Mouse (Mus musculus) granulocyte monocyte progenitor cell, adult 5-6 weeks (primary cell): ENCODE data around the gene Clcnka. TPM values are rescaled to one million over a fixed set of nuclear protein-coding genes. Genes with fewer than 3 reads are reported as not detected.

Experiments used
- ATAC-seq: replicated peaks from 2 replicates; pipeline ENCODE4 v1.8.0; 2016; ENCODE audit warnings: mild to moderate bottlenecking, moderate TSS enrichment, inconsistent platforms; ENCODE audit not compliant: poor library complexity, severe bottlenecking
- total RNA-seq, 2 experiments: library from RNA; stranded (forward) in 1 of 2; stranded (reverse) in 1 of 2; fragments of 200-712, 200-1000 nt in 1 of 2; fragments of >200 nt in 1 of 2; fragmentation: Nextera tagmentation in 1 of 2; gene quantifications; 2 replicates each; pipeline ENCODE4 v1.2.3; 2014 to 2017

Clcnka gene
- total RNA-seq, 2 experiments from 2014 or later, result not detected

DNA sequence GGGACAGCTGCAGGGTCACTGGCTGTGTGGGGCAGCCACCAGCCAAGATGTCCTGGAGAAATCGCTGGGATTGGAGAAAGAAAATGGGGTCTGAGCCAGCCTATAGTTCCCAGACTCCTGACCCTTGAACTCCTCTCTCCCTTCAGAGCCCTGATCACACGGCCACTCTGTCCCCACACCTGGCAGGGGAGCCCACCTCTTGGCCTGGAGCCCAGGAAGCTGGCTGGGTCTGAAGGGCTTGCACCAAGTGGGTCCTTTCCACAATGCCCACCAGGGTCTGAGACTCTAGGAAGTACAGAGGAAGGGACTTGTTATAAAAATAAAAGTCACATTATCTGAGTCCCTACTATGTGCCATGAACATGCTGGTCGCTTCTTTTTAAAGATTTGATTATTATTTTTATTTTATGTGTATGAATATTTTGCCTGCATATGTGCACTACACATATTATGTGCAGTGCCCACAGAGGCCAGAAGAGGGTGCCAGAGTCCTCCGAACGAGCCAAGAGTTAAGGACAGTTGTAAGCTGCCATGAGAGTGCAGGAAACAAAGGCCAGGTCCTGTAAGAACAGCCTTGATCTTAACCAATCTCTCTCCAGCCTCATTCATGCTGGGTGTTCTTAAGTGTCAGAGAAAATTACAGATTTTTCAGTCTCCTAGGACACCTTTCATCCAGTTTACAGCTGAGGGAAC lies 11.3 kb downstream of the Clcnka start:
- peak; percentile 73 for ATAC-seq

DNA sequence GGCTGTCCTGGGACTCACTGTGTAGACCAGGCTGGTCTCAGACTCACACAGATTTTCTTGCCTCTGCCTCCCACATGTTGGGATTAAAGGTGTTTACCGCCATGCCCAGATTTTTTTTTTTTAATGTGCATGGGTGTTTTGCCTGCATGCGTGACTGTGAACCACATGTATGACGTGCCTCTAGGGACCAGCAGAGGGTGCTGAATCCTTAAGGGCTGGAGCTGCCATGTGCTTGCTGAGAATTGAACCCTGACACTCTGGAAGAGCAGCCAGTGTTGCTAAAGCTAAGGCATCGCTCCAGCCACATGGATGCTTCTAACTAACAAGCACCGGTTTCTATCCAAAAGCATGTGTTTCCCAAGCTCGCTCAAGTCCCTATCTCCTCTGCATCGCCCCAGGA lies 12.4 kb downstream of the Clcnka start:
- no peak for ATAC-seq

GRCm38 (mm10) chr4:141385275-141385674 lies 13.2 kb downstream of the Clcnka start:
- ATAC-seq, result peak; percentile 58

DNA sequence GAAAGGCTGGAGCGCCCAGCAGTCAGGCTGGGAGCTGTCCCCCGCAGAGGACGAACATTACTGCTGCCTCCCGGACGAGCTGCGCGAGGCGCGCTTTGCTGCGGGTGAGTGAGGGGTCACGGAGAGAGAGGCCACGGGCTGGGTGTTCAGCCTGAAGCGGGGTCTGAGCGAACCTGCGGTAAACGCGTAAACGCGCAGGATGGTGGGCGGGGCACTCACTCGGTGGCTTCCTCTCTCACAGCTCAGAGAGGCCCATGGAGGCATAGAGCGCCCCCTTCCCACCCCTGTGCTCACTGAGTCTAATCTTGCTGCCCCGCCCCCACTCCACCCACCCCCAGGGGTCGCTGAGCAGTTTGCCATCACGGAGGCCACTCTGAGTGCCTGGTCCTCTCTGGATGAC lies 16.1 kb downstream of the Clcnka start:
- ATAC-seq, result peak; percentile 50

GRCm38 (mm10) chr4:141379674-141380073 lies 18.9 kb downstream of the Clcnka start:
- no peak for ATAC-seq

DNA sequence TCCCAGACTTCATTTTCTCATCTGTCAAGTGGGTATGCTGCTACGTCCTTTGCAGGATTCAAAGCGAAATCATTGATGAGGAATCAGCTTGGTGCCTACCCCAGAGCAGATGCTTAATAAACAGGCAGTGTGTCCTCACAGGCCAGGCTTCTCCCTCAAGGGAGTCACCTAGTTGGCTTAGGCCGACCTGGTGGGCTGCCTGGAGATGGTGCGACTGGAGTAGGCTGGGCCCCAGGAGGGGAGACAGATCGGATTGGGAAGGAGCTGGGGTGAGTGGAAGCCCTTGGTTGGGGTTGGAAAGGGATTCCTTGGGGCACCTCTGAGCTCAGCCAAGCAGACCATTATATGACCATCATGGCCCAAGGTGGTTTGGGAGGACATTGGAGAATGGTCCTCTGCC lies 26.1 kb downstream of the Clcnka start:
- no peak for ATAC-seq

GRCm38 (mm10) chr4:141367997-141368791 lies 30.3 kb downstream of the Clcnka start, which contains the start of gene Fam131c:
Gene Fam131c (plus strand): TSS chr4:141368220.
- peak; percentile 21; the same call in 1 of the 2 replicates for ATAC-seq

DNA sequence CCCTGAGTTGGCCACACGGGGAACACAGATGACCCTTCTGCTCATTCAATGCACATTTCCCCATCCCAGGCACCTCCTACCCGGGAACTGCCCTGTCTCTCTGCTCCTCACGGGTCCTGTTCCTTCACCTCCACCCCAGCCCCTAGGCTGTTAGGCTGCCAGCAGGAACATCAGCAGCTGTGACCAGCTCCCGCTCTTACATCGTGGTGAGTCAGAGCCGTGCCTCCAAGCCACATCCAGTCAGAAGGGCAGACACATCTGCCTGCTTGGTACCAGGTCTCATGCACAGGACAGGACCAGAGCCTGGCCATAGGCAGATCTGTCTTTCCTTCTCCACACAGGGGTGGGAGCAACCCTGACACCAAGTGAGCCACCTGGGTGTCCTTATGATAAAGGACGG lies 32.6 kb downstream of the Clcnka start:
- ATAC-seq, result no peak

DNA sequence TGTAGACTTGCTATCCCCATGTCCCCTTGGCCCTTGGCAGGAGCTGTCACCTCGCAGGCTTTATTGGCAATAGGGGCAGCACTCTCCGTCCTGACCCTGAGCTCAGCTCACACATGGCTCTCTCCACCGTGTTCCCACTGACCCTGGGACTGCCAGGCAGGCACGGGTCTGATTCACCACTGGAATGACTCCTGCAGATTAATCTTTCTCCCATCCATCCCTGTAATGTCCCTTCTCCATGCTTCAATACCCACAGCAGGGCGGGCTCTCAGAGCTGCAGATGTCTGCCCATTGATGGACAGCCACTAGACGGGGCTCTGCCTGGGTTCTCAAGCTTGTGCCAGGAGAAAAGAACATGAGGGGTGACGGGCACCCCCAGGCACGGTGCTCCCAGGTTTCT lies 33.4 kb downstream of the Clcnka start:
- ATAC-seq, result no peak

DNA sequence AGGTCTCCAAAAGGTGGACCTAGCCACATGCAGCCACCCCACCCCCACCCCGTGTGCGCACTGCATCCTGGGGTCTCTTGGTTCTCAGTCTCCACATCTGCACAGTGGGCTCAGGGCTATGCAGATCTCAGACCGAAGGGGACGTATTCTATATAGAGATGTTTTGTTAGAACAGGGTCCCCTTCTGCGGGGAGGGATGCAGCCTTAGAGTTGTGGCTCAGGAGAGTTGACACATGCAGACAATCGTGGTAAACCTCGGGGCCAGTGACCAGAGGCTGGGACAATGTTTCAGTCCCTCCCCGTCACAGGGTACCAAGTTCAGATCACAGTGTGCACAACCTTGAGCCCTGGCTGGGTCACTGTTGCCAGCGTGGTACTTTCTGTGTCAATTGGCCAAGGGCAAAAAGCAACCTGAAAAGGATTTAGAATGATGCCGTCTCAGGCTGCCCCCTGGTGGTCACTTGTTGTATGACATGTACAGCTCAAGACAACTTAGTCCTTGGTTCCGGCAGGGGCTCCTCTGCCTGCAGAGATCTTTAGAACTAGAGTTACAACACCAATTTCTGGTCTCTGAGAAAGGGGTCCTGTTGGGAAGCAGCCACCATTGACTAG lies 35.5 kb downstream of the Clcnka start:
- peak; percentile 57 for ATAC-seq

- ATAC-seq, result 0 out of 2 replicates have a peak, but pooled peaks have one; percentile 33
Observed at GRCm38 (mm10) chr4:141360846-141361245, 37.7 kb downstream of the Clcnka start.

GRCm38 (mm10) chr4:141359222-141359621 lies 39.3 kb downstream of the Clcnka start:
- no peak for ATAC-seq

- 0 out of 2 replicates have a peak, but pooled peaks have one; percentile 34 for ATAC-seq
Observed at GRCm38 (mm10) chr4:141357811-141358210, 40.7 kb downstream of the Clcnka start.

GRCm38 (mm10) chr4:141353868-141354267 lies 44.7 kb downstream of the Clcnka start:
- no peak for ATAC-seq

- no peak for ATAC-seq
Observed at GRCm38 (mm10) chr4:141352986-141353385, 45.5 kb downstream of the Clcnka start.

- ATAC-seq, result no peak
Observed at GRCm38 (mm10) chr4:141351972-141352371, 46.6 kb downstream of the Clcnka start.

- no peak for ATAC-seq
Observed at GRCm38 (mm10) chr4:141350015-141350414, 48.5 kb downstream of the Clcnka start.

GRCm38 (mm10) chr4:141348616-141349015 lies 49.9 kb downstream of the Clcnka start:
- ATAC-seq, result no peak

GRCm38 (mm10) chr4:141347365-141347797 lies 51.1 kb downstream of the Clcnka start:
- peak; percentile 83 for ATAC-seq

- no peak for ATAC-seq
Observed at GRCm38 (mm10) chr4:141345219-141345618, 53.3 kb downstream of the Clcnka start.

- ATAC-seq, result no peak
Observed at GRCm38 (mm10) chr4:141343515-141343914, 55.0 kb downstream of the Clcnka start.
